Mouse (Mus musculus) brain, embryonic 14.5 days (tissue): Measurements from ENCODE around the gene Cdh13. TPM values are rescaled to one million over a fixed set of nuclear protein-coding genes. Genes with fewer than 3 reads are reported as not detected.
A peak's percentile ranks its signal among the peaks of the same experiment; 100 is the strongest.

Source experiments
- DNase-seq: peaks from one replicate; pipeline ENCODE4 v3.0.0-alpha.2; 2011; ENCODE audit warnings: low read depth
- CTCF ChIP-seq: fragments of 200-500 bp; IDR thresholded peaks from 2 replicates; pipeline ENCODE4 v1.5.1; 2012; ENCODE audit warnings: inconsistent platforms, mild to moderate bottlenecking, moderate library complexity, borderline replicate concordance; ENCODE audit not compliant: insufficient read depth, insufficient read length; ENCODE audit errors: extremely low read depth
- POLR2A ChIP-seq: fragments of 200-500 bp; IDR thresholded peaks from 2 replicates; pipeline ENCODE4 v1.6.1; 2012; ENCODE audit warnings: mild to moderate bottlenecking, inconsistent platforms, borderline replicate concordance; ENCODE audit not compliant: poor library complexity, insufficient read depth, insufficient read length, severe bottlenecking; ENCODE audit errors: extremely low read depth
- polyA plus RNA-seq: library from polyadenylated mRNA; depleted of rRNA; stranded (reverse); fragments of >200 nt; gene quantifications from 2 replicates; pipeline ENCODE4 v1.2.3, GENCODE M21; 2012

Cdh13 gene
- polyA plus RNA-seq, 1 experiment = 58.5 TPM

DNA sequence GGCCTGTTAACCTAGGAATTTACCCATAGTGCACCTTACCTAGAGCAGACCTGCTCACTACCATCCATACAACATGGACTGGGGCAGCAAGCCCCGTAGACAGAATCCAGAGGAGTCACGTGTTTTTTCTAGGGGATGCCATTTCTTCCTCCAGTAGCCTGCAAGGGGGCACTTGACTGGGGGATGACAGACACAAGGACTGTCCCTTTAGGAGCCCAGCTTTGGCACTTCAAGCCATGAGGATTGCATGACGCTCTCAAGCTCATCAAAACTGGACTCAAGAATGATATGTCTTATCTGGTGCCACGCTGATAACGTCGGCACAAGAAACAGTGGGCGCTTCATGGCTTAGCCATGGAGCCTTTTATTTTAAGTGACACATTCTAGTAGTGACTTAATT is 31.4 kb downstream of the Cdh13 start:
- TF ChIP-seq POLR2A (no peak), CTCF (no peak)
- no peak for DNase-seq

DNA sequence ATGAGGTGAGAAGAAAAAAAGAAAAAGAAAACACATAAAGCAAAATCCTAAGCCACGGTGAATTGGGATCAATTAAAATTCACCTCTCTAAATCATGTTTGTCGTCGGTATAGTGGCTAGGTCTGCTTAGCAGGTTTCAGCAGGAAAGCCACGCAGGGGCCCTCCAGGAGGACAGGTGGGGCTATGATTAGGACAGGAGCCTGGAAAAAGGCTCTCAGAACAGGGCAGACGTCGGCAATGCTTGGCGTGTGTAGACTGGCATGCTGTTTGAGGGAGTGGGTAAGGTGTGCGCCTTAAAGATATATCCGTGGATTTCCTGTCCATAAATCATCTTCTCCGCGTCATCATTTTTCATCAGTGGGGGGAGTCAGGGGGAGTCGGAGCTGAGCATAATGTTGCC is 32.9 kb downstream of the Cdh13 start:
- no peak for DNase-seq
- no peak for TF ChIP-seq CTCF
- TF ChIP-seq POLR2A = no peak

DNA sequence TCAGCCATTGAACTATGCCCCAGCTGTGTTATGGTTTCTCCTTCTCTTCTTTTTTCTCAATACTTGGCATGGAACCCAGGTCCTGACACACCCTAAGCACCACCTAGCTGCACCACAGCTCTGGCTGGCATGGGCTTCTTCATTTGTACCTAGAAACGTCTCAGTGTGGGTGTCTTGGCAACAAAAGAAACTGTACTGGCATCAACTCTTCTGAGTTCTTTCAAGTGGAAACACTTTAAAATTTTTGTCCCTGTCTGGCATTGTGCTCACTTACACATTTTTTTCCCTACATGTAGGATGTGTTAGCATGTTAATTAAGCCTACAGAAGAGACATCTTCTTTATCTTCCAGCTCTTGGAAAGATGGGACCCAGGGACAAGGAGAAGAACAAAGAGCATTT is 37.0 kb downstream of the Cdh13 start:
- no peak for TF ChIP-seq POLR2A
- no peak for TF ChIP-seq CTCF

DNA sequence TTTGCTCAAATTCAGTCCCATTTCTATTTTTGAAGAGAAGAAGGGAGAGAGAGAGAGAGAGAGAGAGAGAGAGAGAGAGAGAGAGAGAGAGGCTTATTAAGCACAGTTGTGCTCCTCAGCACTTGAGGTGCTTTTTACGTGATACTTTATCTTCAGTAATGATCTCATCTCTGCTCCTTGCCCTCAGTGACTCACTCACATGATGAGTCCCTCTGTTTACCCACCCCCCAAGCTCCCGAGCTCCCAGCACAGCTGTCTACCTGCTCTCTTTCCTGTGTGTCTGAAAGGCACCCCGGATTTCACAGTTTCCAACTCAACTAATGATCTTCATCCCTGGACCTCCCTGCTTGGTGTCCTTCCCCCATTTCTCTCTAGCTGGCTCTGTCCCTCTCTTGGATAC is 39.9 kb downstream of the Cdh13 start:
- TF ChIP-seq POLR2A = no peak
- TF ChIP-seq CTCF = no peak
- no peak for DNase-seq

More for the DNA sequence above, 37.0 kb downstream of the Cdh13 start:
- no peak for DNase-seq

DNA sequence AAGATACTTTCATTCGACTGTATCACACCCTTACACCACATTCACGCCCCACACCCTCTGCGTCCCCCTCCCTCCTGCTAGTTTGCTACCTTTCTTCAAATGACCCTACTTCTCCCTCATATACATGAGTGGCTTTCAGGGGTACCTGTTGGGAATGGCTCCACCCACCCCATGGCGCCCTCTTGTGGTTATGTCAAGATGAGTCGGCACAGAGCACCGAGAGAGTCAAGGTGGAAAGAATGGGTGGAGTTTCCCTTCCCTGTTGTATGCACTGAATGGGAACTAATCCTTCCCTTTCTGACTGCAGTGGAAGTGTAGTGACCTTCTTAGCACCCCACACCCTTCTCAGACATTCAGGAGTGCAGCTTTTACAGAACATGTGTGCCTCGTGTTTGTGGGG is 51.4 kb downstream of the Cdh13 start:
- TF ChIP-seq POLR2A (no peak), CTCF (no peak)
- DNase-seq = no peak

DNA sequence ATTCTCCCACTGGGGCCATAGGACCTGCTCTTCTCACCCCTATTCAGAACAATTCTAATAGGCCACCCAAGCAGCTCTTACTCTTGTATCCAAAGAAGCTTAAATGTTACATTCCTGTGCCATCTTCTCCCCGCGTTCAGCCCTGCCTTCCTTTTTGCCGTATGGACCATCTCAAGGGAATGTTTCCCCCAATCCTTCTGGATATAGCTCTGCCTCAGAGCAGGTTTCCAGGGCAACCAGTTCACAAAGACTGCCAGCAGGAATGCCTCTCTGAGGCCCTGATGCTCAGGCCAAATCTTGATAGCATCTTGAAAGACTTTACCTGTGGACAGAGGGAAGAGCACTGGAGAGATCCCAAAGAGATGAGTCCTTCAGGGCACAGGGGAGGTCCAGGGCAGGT is 56.2 kb downstream of the Cdh13 start:
- no peak for TF ChIP-seq CTCF
- TF ChIP-seq POLR2A = no peak
- DNase-seq = peak; percentile 56

DNA sequence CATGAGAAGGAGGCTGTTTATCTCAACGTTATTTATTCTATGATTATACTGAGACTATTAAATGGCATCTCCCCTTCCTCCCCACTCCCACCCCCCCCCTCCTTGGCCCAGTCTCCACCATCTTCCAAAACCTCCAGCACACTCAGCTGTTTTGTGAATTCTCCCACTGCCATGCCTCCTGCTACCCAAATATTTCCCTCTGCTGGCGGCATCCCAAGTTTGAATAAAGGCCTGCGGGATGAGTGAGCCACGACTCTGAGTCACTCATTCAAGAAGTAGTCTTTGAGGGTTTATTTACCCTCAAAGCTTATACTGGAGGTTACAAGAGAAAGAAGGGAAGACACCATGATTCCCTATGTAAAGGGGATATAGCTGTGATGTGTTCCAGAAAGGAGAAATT is 59.7 kb downstream of the Cdh13 start:
- peak; percentile 81 for DNase-seq
- TF ChIP-seq CTCF = no peak
- TF ChIP-seq POLR2A = no peak

DNA sequence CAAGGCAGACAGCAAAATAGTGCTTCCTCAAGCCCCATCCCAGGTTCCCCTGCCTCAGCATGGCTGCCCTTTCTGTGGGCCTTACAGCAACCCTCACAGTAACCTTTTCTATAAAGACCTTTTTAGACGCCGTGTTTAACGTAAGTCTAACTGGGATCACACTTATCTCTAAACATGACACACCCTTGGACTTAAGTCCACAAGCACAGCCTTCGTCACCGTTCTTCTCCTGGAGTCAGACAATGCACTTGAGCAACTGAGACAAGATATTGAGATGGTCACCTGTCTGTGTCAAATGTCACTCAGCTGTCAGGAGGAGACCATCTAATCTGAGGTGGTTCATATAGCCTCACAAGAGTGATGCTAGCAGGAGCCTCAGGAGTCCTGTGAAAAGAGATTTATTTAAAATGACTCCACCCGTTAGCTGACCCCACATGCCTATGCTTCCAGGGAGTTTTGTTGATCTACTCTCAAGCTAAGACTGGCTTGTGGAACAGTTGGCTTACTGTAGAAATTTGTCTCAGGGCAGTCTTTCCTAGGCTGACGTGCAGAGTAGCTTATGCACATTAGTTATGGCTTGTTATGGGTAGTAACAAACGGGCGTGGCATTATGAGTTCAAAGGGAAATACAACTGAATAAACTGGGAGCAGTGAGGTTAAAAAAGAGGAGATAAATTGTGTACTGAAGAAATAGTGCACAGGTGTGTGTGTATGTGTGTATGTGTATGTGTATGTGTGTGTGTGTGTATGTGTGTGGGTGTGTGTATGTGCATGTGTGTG is 65.4 kb downstream of the Cdh13 start:
- TF ChIP-seq POLR2A = no peak
- no peak for TF ChIP-seq CTCF
- DNase-seq = no peak

DNA sequence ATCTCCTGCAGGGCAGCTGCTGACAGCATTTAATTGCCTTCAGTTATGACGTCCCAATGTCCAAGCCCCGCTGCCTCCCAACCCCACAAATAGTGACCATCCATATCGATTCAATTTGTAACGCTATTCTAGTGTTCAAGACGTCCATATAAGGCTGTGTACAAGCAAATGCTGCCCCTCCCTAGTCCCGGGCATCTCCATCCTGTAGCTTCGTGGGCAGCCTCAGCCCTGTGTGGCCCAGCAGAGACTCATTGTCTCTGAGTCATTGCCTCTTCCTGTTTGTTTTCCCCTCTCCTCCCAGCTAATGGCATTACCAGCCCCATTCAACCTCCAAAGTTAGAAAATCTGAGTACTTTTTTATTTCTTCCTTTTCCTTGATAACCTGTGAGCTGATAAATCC is 66.6 kb downstream of the Cdh13 start:
- TF ChIP-seq CTCF (no peak), POLR2A (no peak)
- DNase-seq = no peak

DNA sequence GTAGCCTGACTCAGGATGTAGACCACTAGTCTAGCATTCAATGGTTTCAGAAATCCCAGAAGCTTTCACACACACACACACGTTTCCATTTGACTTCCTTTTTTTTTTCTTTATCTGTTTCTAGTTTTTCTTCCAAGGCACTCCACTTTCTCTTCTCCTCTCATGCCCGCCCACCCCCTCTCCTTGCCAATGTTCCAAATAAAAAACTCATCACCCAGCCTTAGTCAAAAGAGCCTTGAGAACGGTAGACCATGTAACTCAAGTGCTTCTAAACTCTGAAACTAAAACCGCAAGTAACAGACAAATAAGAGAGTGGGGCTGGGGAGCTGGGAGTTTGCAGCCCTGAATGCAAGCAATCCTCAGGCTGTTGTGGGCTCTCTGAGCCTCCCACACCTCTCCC is 69.5 kb downstream of the Cdh13 start:
- TF ChIP-seq CTCF = no peak
- no peak for TF ChIP-seq POLR2A
- DNase-seq = no peak

DNA sequence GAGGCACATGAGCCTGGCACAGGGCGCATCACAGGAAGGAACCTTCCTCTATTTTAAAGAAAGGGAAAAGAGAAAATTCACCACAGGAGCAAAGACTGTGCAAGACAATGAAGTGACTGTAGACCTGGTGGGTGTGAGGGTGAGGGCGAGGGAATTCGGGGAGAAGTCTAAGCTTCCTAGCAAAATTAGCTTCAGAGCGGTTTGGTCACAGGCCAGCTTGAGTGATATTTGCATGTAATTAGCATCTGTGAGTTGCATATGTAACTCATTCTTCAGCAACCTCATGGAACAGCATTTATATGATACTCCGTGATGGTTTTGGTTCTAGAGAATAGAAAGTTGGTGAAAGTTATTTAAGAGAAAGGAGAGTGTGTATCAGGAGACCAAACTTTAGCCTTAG is 73.5 kb downstream of the Cdh13 start:
- DNase-seq = peak; percentile 54
- TF ChIP-seq POLR2A = no peak
- TF ChIP-seq CTCF = no peak

DNA sequence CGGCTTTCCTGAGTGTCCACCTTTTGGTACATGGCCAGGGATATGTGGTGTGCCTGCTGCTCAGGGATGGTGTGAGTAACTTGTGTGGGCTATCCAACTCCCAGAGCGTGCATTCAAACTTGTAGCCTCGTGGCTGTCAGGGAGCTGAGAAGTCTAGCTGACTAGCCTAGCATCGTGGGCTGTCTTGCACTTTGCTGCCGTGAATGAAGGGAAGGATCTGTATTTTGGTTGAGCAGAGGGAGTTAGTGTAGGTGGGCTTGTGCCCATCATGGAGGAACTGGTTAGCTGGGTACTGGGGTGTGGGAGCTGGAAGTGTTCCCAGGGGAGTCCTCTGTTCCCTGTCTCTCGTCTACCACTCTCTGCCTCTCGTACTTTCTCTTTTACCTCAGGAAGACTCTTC is 74.1 kb downstream of the Cdh13 start:
- TF ChIP-seq CTCF (no peak), POLR2A (no peak)
- no peak for DNase-seq
